Mouse (Mus musculus) kidney, adult 9 months (tissue): ENCODE results near the gene Fxr1.
A peak's percentile ranks its signal among the peaks of the same experiment; 100 is the strongest.
"Not testable (repeated sequence)": the region's sequence is repeated elsewhere in the genome, so short reads cannot be mapped to it uniquely, and the experiment has no call there.

Experiments
- DNase-seq: peaks from one replicate; pipeline ENCODE4 v3.0.0; 2022

Fxr1 gene

GRCm38 (mm10) chr3:34019540-34020381, at the start of gene Fxr1:
TSS of gene Fxr1 (plus strand) at chr3:34019943.
- DNase-seq = peak; percentile 85

DNA sequence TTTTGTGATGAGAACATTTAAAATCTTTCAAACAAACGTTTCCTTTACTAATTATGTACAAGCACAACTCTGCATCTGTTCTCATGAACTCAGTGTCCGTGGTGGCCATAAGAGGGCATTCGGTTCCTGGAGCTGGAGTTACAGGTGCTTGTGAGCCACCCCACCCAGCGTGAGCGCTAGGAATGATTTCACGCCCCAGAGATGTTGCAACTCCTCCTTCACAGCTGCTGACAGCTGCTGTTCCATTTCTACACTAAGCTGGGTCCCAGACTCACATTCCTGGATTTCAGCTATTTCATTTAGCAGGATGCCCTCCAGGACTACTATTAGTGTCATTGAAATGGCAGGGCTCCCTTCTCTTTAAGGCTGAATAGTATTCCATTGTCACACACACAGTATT, 40.3 kb upstream of the Fxr1 start:
- DNase-seq = no peak

DNA sequence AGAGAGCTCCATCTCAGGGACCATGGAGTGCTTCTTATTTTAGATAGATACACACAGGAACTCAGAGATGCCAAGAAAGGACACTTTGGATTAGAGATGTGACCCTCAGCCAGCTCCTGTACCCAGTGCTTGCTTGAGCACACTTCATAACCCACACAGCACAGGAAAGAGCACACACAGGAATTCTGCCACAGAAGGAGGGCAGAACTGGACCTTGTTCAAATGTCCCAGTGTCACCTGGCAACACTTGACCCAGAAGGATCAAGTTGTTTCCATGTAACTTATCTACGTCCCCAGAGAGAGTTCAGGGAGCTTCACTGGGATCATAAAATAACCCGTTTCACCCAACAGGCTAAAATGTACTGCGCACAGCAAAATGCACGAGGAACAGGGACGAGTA, 37.0 kb upstream of the Fxr1 start:
- DNase-seq = no peak

- no peak for DNase-seq
These were observed 30.4 kb upstream of the Fxr1 start for GRCm38 (mm10) chr3:33989302-33989701.

- DNase-seq = no peak
These were observed 29.3 kb upstream of the Fxr1 start for GRCm38 (mm10) chr3:33990451-33990850.

DNA sequence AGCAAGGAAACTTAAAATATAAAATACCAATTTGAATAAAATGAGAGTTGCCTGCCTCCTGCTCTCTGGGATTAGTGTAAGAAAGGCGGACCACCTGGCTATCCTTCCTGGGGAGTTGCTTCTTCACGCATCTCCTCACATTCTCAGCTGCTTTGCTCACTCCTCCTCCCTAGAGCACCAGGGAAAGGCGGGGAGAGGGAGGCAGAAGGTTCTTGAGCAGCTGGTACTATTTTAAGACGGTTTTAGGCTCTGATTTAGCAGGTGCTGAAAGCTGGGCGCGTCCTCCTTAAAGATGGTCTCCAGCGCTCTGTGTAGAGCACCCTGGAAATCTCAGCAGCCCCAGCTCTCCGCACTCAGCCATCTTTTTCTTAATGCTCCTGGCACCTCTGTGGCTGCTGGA, 28.8 kb upstream of the Fxr1 start:
- no peak for DNase-seq

DNA sequence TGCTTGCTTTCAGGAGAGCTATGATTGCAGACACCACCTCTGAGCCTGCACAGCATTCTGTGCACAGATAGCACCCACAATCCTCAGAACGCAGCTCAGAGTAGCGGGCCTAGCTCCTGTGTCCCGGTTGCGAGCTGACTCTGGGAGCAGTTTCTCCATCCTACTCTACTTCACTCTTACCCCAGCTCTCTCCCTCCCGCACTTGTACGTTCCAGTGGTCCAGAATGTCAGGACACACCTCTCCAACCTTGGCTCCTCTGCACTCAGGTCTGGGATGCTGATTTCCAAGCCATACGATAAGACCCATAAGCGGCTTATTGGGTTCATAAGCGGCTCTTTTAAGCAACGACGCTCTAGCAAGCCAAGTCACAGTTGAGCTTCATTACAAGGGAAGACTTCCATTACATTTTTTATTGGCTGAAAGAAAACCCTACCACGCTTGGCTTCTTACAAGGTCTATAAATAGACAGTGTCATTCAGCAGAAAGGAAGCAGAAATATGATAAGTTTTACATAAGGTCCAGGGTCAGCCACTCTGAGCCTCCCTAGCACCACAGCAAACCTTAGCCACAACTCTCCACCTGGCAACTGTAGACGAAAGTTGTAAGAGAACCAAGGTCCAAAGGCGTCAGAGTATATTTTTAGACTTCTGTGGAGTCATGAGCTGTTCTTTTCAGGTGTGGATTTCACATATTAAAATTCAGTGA, 26.2 kb upstream of the Fxr1 start:
- DNase-seq = no peak

DNA sequence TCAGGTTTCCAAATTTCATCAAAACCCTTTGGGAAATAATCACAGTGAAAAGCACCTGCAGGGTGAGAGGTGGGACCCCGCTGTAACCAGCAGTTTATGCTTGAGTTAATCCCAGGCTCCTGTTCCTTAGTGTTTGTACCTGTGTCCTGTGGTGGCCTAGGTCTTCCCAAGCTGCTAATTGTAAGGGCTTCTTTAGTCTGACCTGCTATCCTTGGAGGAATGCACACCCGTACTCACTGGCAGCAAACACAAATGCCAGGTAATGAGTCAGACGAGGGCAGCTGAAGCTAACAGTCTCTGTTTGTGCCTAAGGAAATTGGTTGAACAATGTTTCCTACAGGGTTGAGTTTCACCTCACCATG, 25.6 kb upstream of the Fxr1 start:
- no peak for DNase-seq

GRCm38 (mm10) chr3:34001691-34002090, 18.1 kb upstream of the Fxr1 start:
- DNase-seq = not testable (repeated sequence)

GRCm38 (mm10) chr3:34003860-34004259, 15.9 kb upstream of the Fxr1 start:
- no peak for DNase-seq

- peak; percentile 42 for DNase-seq
These were observed 13.4 kb upstream of the Fxr1 start for GRCm38 (mm10) chr3:34006301-34006700.

DNA sequence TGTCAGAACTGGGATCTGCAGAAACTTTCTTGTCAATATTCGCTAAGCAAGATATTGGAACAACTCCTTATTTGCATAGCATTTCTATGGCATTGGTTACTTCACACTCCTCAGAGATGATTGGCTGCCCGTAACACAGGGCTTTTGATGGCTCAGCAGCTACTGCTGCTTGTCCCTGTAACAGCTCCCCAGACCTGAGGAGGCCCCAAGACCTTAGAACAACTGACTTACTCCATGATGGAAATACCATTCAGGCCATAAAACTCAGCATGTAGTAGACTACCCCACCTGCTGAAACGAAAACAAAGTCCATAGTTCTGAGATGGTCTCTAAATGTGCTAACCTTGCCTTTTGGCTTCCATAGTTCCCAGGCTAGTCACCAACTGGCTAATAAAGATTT, 12.9 kb upstream of the Fxr1 start:
- DNase-seq = no peak

DNA sequence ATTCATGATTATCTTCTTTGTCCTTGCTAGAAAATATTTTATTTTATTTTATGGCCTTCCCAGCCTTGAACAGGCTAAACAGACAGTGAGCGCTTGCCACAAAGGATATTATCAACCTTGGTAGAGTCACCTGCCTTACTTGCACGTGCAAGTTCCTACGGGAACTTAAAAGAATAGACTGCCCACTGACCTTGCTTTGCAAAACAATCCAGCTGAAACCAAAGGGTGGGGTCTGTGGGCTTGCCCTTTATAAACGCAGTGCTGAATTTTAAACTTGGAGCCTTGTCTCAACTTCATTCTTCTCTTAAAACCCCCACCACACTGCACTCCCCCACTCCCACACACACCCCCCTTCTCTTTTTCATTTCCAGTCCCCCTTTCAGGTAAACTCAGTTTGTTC, 12.1 kb upstream of the Fxr1 start:
- DNase-seq = no peak

GRCm38 (mm10) chr3:34008191-34008590, 11.6 kb upstream of the Fxr1 start:
- no peak for DNase-seq

GRCm38 (mm10) chr3:34020382-34021258, 877 bp downstream of the Fxr1 start:
- DNase-seq = peak; percentile 34

GRCm38 (mm10) chr3:34021259-34021828, 1.6 kb downstream of the Fxr1 start:
- DNase-seq = no peak

DNA sequence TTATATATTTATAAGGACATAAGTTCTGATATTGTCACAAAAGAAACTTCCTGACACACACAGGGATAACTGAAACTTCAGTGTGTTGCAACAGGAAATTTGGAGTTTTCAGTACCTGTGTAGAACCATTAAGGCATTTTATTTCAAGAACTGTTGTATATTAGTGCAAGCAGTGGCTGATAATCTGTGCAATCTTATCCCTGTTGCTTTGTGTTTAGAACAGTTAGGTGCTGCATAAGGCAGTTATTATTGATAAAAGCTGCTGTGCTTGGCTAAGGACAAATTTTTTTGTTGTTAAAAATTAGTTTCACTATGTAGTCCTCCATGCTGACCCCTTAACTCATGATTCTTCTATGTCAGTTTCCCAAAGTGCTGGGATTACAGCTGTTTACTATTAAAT, 9.2 kb downstream of the Fxr1 start:
- DNase-seq = no peak

DNA sequence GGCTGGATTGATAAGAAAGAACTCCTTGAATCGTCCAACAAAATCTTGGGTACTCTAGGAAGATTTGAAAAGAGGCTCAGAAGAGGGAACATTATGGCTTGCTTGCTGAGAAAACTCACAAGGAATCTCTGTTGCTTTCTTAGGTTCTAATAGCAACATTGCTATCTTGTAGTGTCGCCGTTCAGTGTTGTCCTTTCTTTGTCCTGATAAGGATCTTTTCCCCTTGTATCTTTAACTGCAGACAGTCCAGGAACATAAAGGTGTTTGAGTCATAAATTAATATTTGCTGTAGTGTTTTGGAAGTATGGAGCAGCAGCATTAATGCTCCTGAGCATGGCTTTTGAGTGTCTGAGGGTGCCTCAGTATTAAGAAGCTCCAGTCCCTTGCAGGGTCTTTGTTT, 10.9 kb downstream of the Fxr1 start:
- no peak for DNase-seq

- no peak for DNase-seq
These were observed 14.1 kb downstream of the Fxr1 start for GRCm38 (mm10) chr3:34033720-34034364.

DNA sequence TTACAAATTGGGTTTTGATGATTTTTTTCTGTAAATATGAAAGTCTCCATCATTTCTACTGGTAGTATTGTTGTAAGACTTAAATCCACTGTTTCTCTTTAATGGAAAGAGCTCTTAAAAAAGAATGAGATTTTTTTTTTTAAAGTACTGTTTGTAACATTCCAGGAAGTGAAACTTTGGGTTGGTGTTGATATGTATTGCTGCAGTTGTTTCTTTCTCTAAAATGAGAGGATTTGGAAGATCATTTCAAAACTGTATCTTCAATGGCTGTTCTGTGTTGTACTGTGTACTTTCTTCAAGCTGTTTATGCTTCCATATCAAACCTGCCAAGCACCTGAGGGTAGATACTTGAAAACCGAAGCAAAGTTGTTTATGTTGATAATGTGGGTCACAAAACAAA, 15.1 kb downstream of the Fxr1 start:
- DNase-seq = no peak

- peak; percentile 25 for DNase-seq
These were observed 16.0 kb downstream of the Fxr1 start for GRCm38 (mm10) chr3:34035706-34036105.

- no peak for DNase-seq
These were observed 22.2 kb downstream of the Fxr1 start for GRCm38 (mm10) chr3:34041990-34042389.

DNA sequence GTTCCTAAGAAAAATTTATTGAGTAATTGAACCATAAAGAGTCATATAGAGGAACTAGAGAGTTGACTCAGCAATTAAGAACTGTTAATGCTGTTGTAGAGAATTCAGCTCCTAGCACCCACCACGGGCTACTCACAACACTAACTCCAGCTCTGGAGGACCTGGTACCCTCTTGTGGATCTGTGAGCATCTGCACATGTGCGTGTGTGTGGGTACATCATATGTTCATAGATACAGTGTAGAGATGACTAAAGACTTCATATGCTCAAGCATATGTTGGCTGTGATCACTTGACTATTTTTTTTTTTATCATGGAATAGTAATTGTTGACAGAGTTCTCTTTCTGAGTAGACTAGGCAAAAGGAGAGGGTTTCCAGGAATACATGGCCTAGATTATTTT, 42.6 kb downstream of the Fxr1 start:
- no peak for DNase-seq
